Mouse (Mus musculus) liver, postnatal 0 days (tissue): ENCODE data around the gene Ptprd. TPM values are rescaled to one million over a fixed set of nuclear protein-coding genes. Genes with fewer than 3 reads are reported as not detected.

Source experiments
- ATAC-seq: fragments of 200-750 bp; cut with Nextera tagmentation; 2 replicates; pipeline ENCODE4 v1.8.0; 2017; ENCODE audit warnings: mild to moderate bottlenecking, moderate library complexity
- DNase-seq: peaks from one replicate; pipeline ENCODE4 v3.0.0-alpha.2; 2016
- H3K27ac ChIP-seq: fragments of 300-500 bp; sonication (generic); 2 replicates; pipeline ENCODE4 v1.5.1; 2014; ENCODE audit warnings: antibody characterized with exemption, moderate library complexity, mild to moderate bottlenecking, low read depth
- H3K27me3 ChIP-seq: fragments of 300-500 bp; sonication (generic); 2 replicates; pipeline ENCODE4 v1.6.1; 2014; ENCODE audit warnings: low read length, control low read depth, mixed read lengths; ENCODE audit not compliant: insufficient read depth
- H3K36me3 ChIP-seq: fragments of 300-500 bp; sonication (generic); replicated peaks from 2 replicates; pipeline ENCODE4 v1.6.1; 2014; ENCODE audit warnings: mild to moderate bottlenecking, control low read depth, low read length, moderate library complexity, mixed read lengths; ENCODE audit not compliant: insufficient read depth
- H3K4me1 ChIP-seq: fragments of 300-500 bp; sonication (generic); 2 replicates; pipeline ENCODE4 v1.6.1; 2014; ENCODE audit warnings: antibody characterized with exemption, mild to moderate bottlenecking, control low read depth; ENCODE audit not compliant: insufficient read depth
- H3K4me2 ChIP-seq: fragments of 300-500 bp; sonication (generic); 2 replicates; pipeline ENCODE4 v1.6.1; 2014; ENCODE audit warnings: low read depth, mild to moderate bottlenecking, low read length, moderate library complexity, mixed read lengths
- H3K4me3 ChIP-seq: fragments of 300-500 bp; sonication (generic); 2 replicates; pipeline ENCODE4 v1.5.1; 2014; ENCODE audit warnings: low read depth, low read length
- H3K9ac ChIP-seq: fragments of 300-500 bp; sonication (generic); replicated peaks from 2 replicates; pipeline ENCODE4 v1.6.1; 2014; ENCODE audit warnings: mild to moderate bottlenecking, moderate library complexity
- H3K9me3 ChIP-seq: fragments of 300-500 bp; sonication (generic); 2 replicates; pipeline ENCODE4 v1.6.1; 2016; ENCODE audit warnings: mild to moderate bottlenecking, control low read depth, low read length, mixed read lengths
- CTCF ChIP-seq: sonication (generic); IDR thresholded peaks from 2 replicates; pipeline ENCODE4 v1.5.1; 2016; ENCODE audit warnings: antibody characterized with exemption, low read depth
- EP300 ChIP-seq: IDR thresholded peaks from 2 replicates; pipeline ENCODE4 v1.6.1; 2016; ENCODE audit warnings: antibody characterized with exemption, low read depth, mild to moderate bottlenecking
- WGBS: fragments of 180-500 bp; shearing (Covaris S2); extraction: QIAGEN DNeasy Blood & Tissue Kit; methylation state at CpG from one replicate; pipeline ENCODE4 v1.1.7; 2014; ENCODE audit not compliant: insufficient replicate concordance; 5-methylcytosine and 5-hydroxymethylcytosine counted together
- polyA plus RNA-seq: library from polyadenylated mRNA; unstranded; fragments of >200 nt; fragmentation: Nextera tagmentation; extraction: Ambion mirVana; gene quantifications from 2 replicates; pipeline ENCODE4 v1.2.1, GENCODE M21; 2015

Gene Ptprd
- polyA plus RNA-seq, 1 experiment from 2014 or later, result 9.3 TPM

DNA sequence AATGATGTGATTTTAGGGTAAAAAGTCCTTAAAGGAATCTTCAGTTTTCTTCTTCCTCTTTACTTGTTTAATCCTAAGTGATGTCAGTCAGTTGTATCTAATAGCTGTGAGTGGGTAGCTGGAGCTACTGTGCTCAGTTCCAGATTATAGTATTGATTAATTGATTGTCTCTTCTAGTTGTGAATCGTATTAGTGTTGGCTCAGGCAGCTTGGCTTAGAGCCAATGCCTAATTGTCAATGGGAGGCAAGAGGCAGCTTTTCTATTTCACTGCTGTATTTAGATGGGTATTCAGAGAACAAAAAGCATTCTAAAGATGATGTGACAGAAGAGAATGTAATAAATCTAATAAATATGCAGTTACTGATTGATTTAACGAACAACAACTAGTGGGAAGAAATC, 1461.1 kb downstream of the Ptprd start:
- Histone ChIP-seq H3K9ac (no peak overlapping the region), H3K4me3 (no peak overlapping the region), H3K4me1 (no peaks in the 10 kb centered on the region), H3K4me2 (no peak overlapping the region), H3K9me3 (no peaks in the 10 kb centered on the region), H3K27ac (no peak overlapping the region), H3K36me3 (no peaks in the 10 kb centered on the region), H3K27me3 (no peaks in the 10 kb centered on the region)
- no peak for DNase-seq
- no peak for ATAC-seq
- 55% methylated on average over 2 of the region's 2 CpGs for WGBS
- TF ChIP-seq CTCF (no peak), EP300 (no peak)

DNA sequence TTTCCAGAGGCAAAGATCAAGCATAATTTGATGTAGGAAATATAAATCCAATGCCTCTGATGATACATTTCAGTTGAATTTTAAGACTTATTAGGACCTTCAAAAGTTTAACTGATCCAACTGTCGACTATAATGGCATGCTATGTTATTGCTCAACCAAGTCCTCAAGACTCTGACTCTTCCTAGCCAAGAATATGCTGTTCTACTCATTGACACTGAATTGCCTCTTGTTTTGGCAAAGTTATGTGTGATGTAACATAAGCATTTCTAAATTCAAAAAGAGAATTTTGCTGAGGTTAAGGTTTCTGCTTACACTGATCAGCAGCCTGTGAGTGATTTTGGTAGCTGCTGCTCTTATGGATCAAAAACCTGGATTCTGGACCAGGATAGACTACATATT, 1475.9 kb downstream of the Ptprd start:
- no peaks in the 10 kb centered on the region for H3K27me3 ChIP-seq
- no peak overlapping the region for H3K4me3 ChIP-seq
- ATAC-seq (no peak), DNase-seq (no peak)
- no peak overlapping the region for H3K9ac ChIP-seq
- no peaks in the 10 kb centered on the region for H3K9me3 ChIP-seq
- 35% methylated on average over 1 of the region's 1 CpGs for WGBS
- no peaks in the 10 kb centered on the region for H3K36me3 ChIP-seq
- H3K4me2 ChIP-seq, result no peak overlapping the region
- H3K4me1 ChIP-seq, result no peaks in the 10 kb centered on the region
- TF ChIP-seq EP300, result no peak
- TF ChIP-seq CTCF, result no peak
- H3K27ac ChIP-seq, result no peak overlapping the region

DNA sequence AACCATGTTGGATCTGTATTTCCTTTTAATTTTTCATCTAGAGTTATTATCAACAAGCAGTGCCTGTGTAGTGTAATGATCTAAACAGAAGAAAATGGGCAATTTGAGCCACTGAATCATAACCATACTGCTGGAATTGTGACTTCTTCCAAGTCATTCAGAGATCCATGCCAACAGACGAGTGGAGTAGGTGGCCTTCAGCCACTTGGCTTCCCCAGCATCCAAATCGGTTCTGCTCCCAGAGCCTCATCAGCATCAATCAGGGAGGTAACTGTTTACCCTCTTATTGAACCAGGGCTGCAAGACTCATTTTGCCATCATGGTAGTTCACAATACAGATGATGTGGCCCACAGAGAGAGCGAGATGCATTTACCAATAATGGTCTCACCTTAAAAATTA, 1536.0 kb downstream of the Ptprd start:
- ATAC-seq (no peak), DNase-seq (no peak)
- Histone ChIP-seq H3K4me1 (no peaks in the 10 kb centered on the region), H3K9ac (no peak overlapping the region), H3K9me3 (no peaks in the 10 kb centered on the region), H3K27me3 (no peaks in the 10 kb centered on the region), H3K36me3 (no peaks in the 10 kb centered on the region), H3K4me3 (no peak overlapping the region), H3K27ac (no peak overlapping the region), H3K4me2 (no peak overlapping the region)
- TF ChIP-seq EP300 (no peak), CTCF (no peak)
- 65% methylated on average over 3 of the region's 3 CpGs for WGBS

- H3K27me3 ChIP-seq, result no peaks in the 10 kb centered on the region
- H3K4me1 ChIP-seq, result no peaks in the 10 kb centered on the region
- ATAC-seq, result no peak
- no peak overlapping the region for H3K9ac ChIP-seq
- TF ChIP-seq EP300 (no peak), CTCF (no peak)
- no peaks in the 10 kb centered on the region for H3K9me3 ChIP-seq
- no peak overlapping the region for H3K4me3 ChIP-seq
- no peak overlapping the region for H3K4me2 ChIP-seq
- no peak overlapping the region for H3K27ac ChIP-seq
- no peak for DNase-seq
- H3K36me3 ChIP-seq, result no peaks in the 10 kb centered on the region
Measured at GRCm38 (mm10) chr4:76673224-76673623, 1538.5 kb downstream of the Ptprd start.

DNA sequence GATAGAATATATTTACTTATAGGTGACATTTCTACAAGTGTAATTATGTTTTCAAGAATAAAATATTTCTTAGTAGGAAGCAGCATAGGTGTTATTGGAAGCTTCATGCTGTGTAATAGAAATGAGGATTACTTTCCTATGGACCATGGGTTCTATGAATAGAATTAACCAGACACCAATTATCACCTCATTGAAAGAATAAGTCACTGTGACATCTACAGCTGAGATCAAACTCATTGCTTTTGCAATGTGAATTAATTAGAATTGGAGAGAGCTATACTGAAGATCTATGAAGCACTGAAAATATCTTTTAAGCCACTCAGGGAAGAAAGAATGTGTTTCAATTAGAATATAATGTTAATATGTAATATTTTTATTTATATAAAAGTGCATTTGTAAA, 1539.1 kb downstream of the Ptprd start:
- TF ChIP-seq CTCF (no peak), EP300 (no peak)
- Histone ChIP-seq H3K36me3 (no peaks in the 10 kb centered on the region), H3K4me3 (no peak overlapping the region), H3K9me3 (no peaks in the 10 kb centered on the region), H3K27me3 (no peaks in the 10 kb centered on the region), H3K4me2 (no peak overlapping the region), H3K27ac (no peak overlapping the region), H3K4me1 (no peaks in the 10 kb centered on the region), H3K9ac (no peak overlapping the region)
- DNase-seq (no peak), ATAC-seq (no peak)

GRCm38 (mm10) chr4:76661725-76662124, 1550.0 kb downstream of the Ptprd start:
- no peaks in the 10 kb centered on the region for H3K4me1 ChIP-seq
- DNase-seq, result no peak
- no peak overlapping the region for H3K4me3 ChIP-seq
- no peak overlapping the region for H3K27ac ChIP-seq
- no peaks in the 10 kb centered on the region for H3K27me3 ChIP-seq
- no peak overlapping the region for H3K9ac ChIP-seq
- no peaks in the 10 kb centered on the region for H3K9me3 ChIP-seq
- no peaks in the 10 kb centered on the region for H3K36me3 ChIP-seq
- no peak for ATAC-seq
- no peak overlapping the region for H3K4me2 ChIP-seq
- WGBS, result 43% methylated on average over 4 of the region's 4 CpGs
- TF ChIP-seq CTCF (no peak), EP300 (no peak)

DNA sequence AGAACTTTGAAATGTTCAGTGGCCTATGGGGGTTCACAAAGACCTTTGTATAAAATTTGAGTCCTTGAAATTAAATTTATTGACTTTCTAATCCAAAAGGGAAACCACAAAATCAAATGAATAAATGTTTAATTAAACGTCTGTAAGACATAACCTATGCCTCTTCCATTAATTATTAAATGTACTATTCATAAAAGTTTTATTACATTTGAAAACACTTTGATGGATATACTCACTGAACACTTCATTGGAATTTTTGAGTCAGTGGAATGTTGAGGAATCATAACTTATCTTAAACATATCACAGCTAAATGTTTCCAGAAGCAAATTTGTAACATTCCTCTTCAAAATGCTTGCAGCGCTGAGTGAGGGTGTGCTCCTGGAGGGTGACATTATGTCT, 1551.6 kb downstream of the Ptprd start:
- Histone ChIP-seq H3K4me3 (no peak overlapping the region), H3K36me3 (no peaks in the 10 kb centered on the region), H3K4me2 (no peak overlapping the region), H3K27me3 (no peaks in the 10 kb centered on the region), H3K27ac (no peak overlapping the region), H3K9ac (no peak overlapping the region), H3K4me1 (no peaks in the 10 kb centered on the region), H3K9me3 (no peaks in the 10 kb centered on the region)
- no peak for TF ChIP-seq EP300
- TF ChIP-seq CTCF, result no peak
- no peak for DNase-seq
- no peak for ATAC-seq
- 77% methylated on average over 2 of the region's 2 CpGs for WGBS
